Mouse (Mus musculus) testis, adult 2 months (tissue): ENCODE results near the gene Txndc5.

Experiments used
- CTCF ChIP-seq: fragments of 200-500 bp; IDR thresholded peaks from 2 replicates; pipeline ENCODE4 v1.5.1; 2012; ENCODE audit warnings: low read depth, mild to moderate bottlenecking, inconsistent platforms, low read length, moderate library complexity; ENCODE audit not compliant: control insufficient read depth, insufficient read depth, insufficient replicate concordance
- POLR2A ChIP-seq: fragments of 200-500 bp; IDR thresholded peaks from 2 replicates; pipeline ENCODE4 v1.6.1; 2012; ENCODE audit warnings: low read depth, mild to moderate bottlenecking, inconsistent platforms, low read length, moderate library complexity; ENCODE audit not compliant: control insufficient read depth

DNA sequence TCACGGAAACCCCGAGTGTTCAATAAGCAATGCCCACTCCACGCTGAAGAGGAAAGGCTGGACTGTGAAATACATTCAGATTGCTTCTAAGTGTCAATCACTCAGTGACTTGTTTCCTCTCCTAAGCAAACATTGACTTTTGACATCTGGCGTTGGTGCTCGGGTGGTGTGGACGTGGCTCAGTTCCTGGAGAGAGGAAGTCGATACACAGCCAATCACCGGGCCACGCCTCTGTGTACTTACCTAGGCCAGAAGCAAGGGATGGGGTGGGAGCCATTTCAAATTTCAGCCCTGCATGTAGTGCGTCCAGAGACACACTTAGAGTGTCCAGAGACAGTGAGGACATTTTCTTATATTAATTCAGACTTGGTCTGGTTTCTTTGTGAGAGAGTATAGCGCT, 26.0 kb upstream of the Txndc5 start:
- TF ChIP-seq CTCF, result no peak
- TF ChIP-seq POLR2A, result no peak
